Mouse (Mus musculus) lung, embryonic 16.5 days (tissue): ENCODE measurements around the gene Stip1. TPM values are rescaled to one million over a fixed set of nuclear protein-coding genes. Genes with fewer than 3 reads are reported as not detected.

Experiments
- ATAC-seq: fragments of 200-750 bp; cut with Nextera tagmentation; 2 replicates; pipeline ENCODE4 v1.8.0; 2017; ENCODE audit warnings: low read depth, mild to moderate bottlenecking, moderate library complexity
- H3K27ac ChIP-seq: fragments of 300-500 bp; sonication (generic); 2 replicates; pipeline ENCODE4 v1.5.1; 2014; ENCODE audit warnings: mild to moderate bottlenecking, control low read depth, low read length
- H3K27me3 ChIP-seq: fragments of 300-500 bp; sonication (generic); 2 replicates; pipeline ENCODE4 v1.6.1; 2014; ENCODE audit warnings: low read depth, low read length, mixed read lengths; ENCODE audit not compliant: control insufficient read depth, insufficient read depth
- H3K36me3 ChIP-seq: fragments of 300-500 bp; sonication (generic); 2 replicates; pipeline ENCODE4 v1.6.1; 2014; ENCODE audit warnings: low read length; ENCODE audit not compliant: control insufficient read depth, insufficient read depth
- H3K4me1 ChIP-seq: fragments of 300-500 bp; sonication (generic); replicated peaks from 2 replicates; pipeline ENCODE4 v1.6.1; 2014; ENCODE audit warnings: low read length, mixed read lengths; ENCODE audit not compliant: control insufficient read depth, insufficient read depth
- H3K4me2 ChIP-seq: fragments of 300-500 bp; sonication (generic); 2 replicates; pipeline ENCODE4 v1.6.1; 2014; ENCODE audit warnings: low read depth, low read length, control low read depth
- H3K4me3 ChIP-seq: fragments of 300-500 bp; sonication (generic); 2 replicates; pipeline ENCODE4 v1.5.1; 2014; ENCODE audit warnings: mild to moderate bottlenecking, low read length, control low read depth
- H3K9ac ChIP-seq: fragments of 300-500 bp; sonication (generic); 2 replicates; pipeline ENCODE4 v1.6.1; 2014; ENCODE audit warnings: low read length, control low read depth
- H3K9me3 ChIP-seq: fragments of 300-500 bp; sonication (generic); 2 replicates; pipeline ENCODE4 v1.6.1; 2016; ENCODE audit warnings: low read length; ENCODE audit not compliant: control insufficient read depth
- WGBS: fragments of 180-500 bp; shearing (Covaris S2); extraction: QIAGEN DNeasy Blood & Tissue Kit; methylation state at CpG from one replicate; pipeline ENCODE4 v1.1.7; 2014; 5-methylcytosine and 5-hydroxymethylcytosine counted together
- polyA plus RNA-seq: library from polyadenylated mRNA; unstranded; fragments of >200 nt; fragmentation: Nextera tagmentation; extraction: Ambion mirVana; gene quantifications from 2 replicates; pipeline ENCODE4 v1.2.1, GENCODE M21; 2015

The Stip1 gene
- polyA plus RNA-seq, 1 experiment from 2014 or later: 243 TPM

GRCm38 (mm10) chr19:7066034-7066827, 26.5 kb upstream of the Stip1 start:
- Histone ChIP-seq H3K4me3 (no peak overlapping the region), H3K9ac (peak overlapping the region; percentile 27; the same call in 1 of the 2 replicates), H3K9me3 (no peaks in the 10 kb centered on the region), H3K27ac (no peak overlapping the region), H3K36me3 (no peaks in the 10 kb centered on the region), H3K4me1 (peaks cover 30% of the 10 kb centered on the region), H3K27me3 (no peaks in the 10 kb centered on the region; the same call in 1 of the 2 replicates), H3K4me2 (no peak overlapping the region)
- WGBS: 24% methylated on average over 15 of the region's 15 CpGs
- peak; percentile 16; the same call in 1 of the 2 replicates for ATAC-seq

- no peaks in the 10 kb centered on the region for H3K36me3 ChIP-seq
- ATAC-seq: peak; percentile 63; the same call in 1 of the 2 replicates
- WGBS: 3% methylated on average over 3 of the region's 3 CpGs
- H3K4me3 ChIP-seq: no peak overlapping the region
- H3K4me1 ChIP-seq: peaks cover 21% of the 10 kb centered on the region
- no peak overlapping the region for H3K27ac ChIP-seq
- no peak overlapping the region for H3K4me2 ChIP-seq
- H3K9me3 ChIP-seq: no peaks in the 10 kb centered on the region
- no peak overlapping the region for H3K9ac ChIP-seq
- no peaks in the 10 kb centered on the region; the same call in 1 of the 2 replicates for H3K27me3 ChIP-seq
Observed at GRCm38 (mm10) chr19:7064571-7064970, 24.8 kb upstream of the Stip1 start.

DNA sequence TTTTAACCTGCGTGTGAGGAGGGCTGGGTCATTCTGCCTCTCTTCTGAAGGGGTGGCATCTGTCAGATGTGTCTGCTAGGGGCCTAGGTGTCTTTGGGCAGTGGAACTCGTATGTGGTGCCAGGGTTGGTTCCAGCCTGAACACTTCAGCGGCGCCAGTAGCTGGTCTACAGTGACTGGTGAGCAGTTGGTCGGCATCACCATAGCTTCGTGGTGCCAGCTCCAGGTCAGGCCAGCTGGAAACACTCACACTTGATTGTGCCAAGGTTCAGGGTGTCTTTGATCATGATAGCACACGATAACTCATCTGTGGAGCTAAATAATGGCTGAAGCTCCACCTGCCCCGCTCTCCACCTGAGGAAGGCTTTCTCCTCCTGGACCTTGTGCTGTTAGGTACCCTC, 23.1 kb upstream of the Stip1 start:
- no peak overlapping the region for H3K27ac ChIP-seq
- no peaks in the 10 kb centered on the region; the same call in 1 of the 2 replicates for H3K27me3 ChIP-seq
- WGBS: 76% methylated on average over 8 of the region's 8 CpGs
- no peak for ATAC-seq
- H3K9ac ChIP-seq: no peak overlapping the region
- peaks cover 11% of the 10 kb centered on the region for H3K4me1 ChIP-seq
- H3K4me3 ChIP-seq: no peak overlapping the region
- no peaks in the 10 kb centered on the region for H3K9me3 ChIP-seq
- H3K36me3 ChIP-seq: no peaks in the 10 kb centered on the region
- H3K4me2 ChIP-seq: no peak overlapping the region

DNA sequence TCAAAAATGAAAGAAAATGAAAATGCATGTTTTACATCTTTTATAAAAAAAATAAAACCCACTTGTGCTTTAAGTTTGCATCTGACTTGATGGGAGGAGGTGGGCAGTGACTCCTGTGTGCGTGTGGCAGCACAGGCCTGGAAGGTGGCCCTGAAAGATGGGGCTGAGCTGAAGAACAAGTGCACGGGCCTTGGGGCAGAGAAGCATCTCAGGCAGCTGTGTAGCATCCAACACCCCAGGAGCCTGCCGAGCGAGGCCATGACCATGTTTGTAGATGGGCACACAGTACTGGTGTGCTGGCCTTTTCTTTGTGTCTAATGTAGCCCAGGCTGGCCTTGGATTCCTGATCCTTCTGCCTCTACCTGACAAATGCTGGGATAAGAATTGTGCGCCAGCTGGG, 22.3 kb upstream of the Stip1 start:
- no peaks in the 10 kb centered on the region for H3K36me3 ChIP-seq
- H3K9ac ChIP-seq: no peak overlapping the region
- H3K27ac ChIP-seq: no peak overlapping the region
- ATAC-seq: no peak
- no peaks in the 10 kb centered on the region for H3K27me3 ChIP-seq
- H3K9me3 ChIP-seq: no peaks in the 10 kb centered on the region
- 87% methylated on average over 5 of the region's 5 CpGs for WGBS
- no peak overlapping the region for H3K4me2 ChIP-seq
- no peak overlapping the region for H3K4me3 ChIP-seq
- peaks cover 16% of the 10 kb centered on the region for H3K4me1 ChIP-seq

DNA sequence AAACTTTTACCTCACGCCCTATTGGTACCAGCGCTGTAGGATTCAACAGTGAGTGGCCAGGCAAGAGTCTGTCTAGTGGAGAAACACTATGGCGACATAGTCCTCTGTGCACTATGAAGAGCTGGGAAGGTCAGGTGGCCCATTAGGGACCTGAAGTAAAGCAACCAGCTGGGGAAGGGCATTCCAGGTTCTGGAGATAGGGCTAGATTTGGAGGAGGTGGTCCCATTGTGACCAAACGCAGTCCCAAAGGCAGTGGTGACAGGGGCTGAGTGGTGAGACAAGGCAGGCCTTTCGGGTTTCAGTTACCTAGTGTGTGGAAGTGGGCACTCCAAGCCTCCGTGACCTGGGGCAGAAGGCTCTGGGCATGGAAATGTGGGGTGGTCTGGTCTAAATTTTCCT, 18.8 kb upstream of the Stip1 start:
- H3K4me2 ChIP-seq: peak overlapping the region; percentile 97; the same call in 1 of the 2 replicates
- 65% methylated on average over 6 of the region's 6 CpGs for WGBS
- H3K27me3 ChIP-seq: no peaks in the 10 kb centered on the region
- H3K9ac ChIP-seq: no peak overlapping the region
- ATAC-seq: no peak
- H3K4me1 ChIP-seq: peaks cover 17% of the 10 kb centered on the region
- no peaks in the 10 kb centered on the region for H3K9me3 ChIP-seq
- H3K27ac ChIP-seq: no peak overlapping the region
- H3K4me3 ChIP-seq: no peak overlapping the region
- H3K36me3 ChIP-seq: no peaks in the 10 kb centered on the region

- WGBS: 2% methylated on average over 15 of the region's 15 CpGs
- H3K9me3 ChIP-seq: no peaks in the 10 kb centered on the region
- H3K27ac ChIP-seq: peak overlapping the region; percentile 76
- H3K4me3 ChIP-seq: peak overlapping the region; percentile 71
- ATAC-seq: peak; percentile 80
- peaks cover 17% of the 10 kb centered on the region for H3K4me1 ChIP-seq
- H3K27me3 ChIP-seq: no peaks in the 10 kb centered on the region
- peak overlapping the region; percentile 77; the same call in 1 of the 2 replicates for H3K9ac ChIP-seq
- H3K36me3 ChIP-seq: no peaks in the 10 kb centered on the region
- peak overlapping the region; percentile 97 for H3K4me2 ChIP-seq
Observed at GRCm38 (mm10) chr19:7057722-7058207, 18.0 kb upstream of the Stip1 start.

DNA sequence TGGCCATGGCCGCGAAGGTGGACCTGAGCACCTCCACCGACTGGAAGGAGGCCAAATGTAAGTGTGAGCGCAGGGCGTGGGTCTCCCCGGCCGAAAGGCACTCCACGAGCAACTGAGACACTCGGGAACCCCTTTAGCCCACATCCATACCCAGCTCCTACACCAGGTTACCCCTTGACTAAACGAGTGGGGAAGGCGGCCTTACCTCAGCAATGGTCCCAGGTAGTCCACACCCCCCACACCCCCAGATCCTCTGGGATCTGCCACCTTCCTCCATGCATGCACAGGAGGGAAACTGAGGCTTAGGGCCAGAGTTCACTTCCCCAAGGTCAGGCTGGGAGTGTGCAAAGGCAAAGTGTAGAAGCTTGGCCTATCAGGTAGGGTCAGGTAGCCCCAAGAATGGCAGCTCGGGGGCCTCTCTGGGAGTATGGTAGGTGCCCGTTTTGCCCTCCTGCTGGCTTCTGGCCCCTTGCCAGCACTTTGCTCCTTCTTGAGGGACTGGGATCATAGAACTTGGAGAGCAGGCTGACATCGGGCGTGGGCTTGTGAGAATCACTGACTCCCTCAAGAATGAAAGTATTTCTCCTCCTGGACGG, 17.5 kb upstream of the Stip1 start:
- Histone ChIP-seq H3K27ac (peak overlapping the region; percentile 76), H3K9ac (peak overlapping the region; percentile 77)
- peak; percentile 37 for ATAC-seq

GRCm38 (mm10) chr19:7056248-7057087, 16.7 kb upstream of the Stip1 start, which contains the start of gene Macrod1:
TSS of gene Macrod1 (plus strand) at chr19:7056810.
- peak within 1 kb of the TSS; percentile 97 for H3K4me2 ChIP-seq
- H3K4me1 ChIP-seq: peaks cover 17% of the 10 kb centered on the region
- H3K4me3 ChIP-seq: peak within 1 kb of the TSS; percentile 71
- no peaks in the 10 kb centered on the region for H3K36me3 ChIP-seq
- WGBS: under 1% methylated on average over 65 of the region's 72 CpGs
- peak within 1 kb of the TSS; percentile 76 for H3K27ac ChIP-seq
- peak within 1 kb of the TSS; percentile 77 for H3K9ac ChIP-seq
- peak; percentile 77 for ATAC-seq
- H3K27me3 ChIP-seq: no peaks in the 10 kb centered on the region
- H3K9me3 ChIP-seq: no peaks in the 10 kb centered on the region

More for the DNA sequence above, 17.5 kb upstream of the Stip1 start:
- Histone ChIP-seq H3K36me3 (no peaks in the 10 kb centered on the region), H3K9me3 (no peaks in the 10 kb centered on the region), H3K4me2 (peak overlapping the region; percentile 97), H3K4me1 (peaks cover 17% of the 10 kb centered on the region), H3K27me3 (no peaks in the 10 kb centered on the region), H3K4me3 (peak overlapping the region; percentile 71)
- under 1% methylated on average over 12 of the region's 16 CpGs for WGBS
